Mouse (Mus musculus): ENCODE measurements around the gene Fndc1. TPM values are rescaled to one million over a fixed set of nuclear protein-coding genes. Genes with fewer than 3 reads are reported as not detected.

Fndc1 gene
- polyA plus RNA-seq, 1 experiment from 2014 or later: 7.8 TPM

DNA sequence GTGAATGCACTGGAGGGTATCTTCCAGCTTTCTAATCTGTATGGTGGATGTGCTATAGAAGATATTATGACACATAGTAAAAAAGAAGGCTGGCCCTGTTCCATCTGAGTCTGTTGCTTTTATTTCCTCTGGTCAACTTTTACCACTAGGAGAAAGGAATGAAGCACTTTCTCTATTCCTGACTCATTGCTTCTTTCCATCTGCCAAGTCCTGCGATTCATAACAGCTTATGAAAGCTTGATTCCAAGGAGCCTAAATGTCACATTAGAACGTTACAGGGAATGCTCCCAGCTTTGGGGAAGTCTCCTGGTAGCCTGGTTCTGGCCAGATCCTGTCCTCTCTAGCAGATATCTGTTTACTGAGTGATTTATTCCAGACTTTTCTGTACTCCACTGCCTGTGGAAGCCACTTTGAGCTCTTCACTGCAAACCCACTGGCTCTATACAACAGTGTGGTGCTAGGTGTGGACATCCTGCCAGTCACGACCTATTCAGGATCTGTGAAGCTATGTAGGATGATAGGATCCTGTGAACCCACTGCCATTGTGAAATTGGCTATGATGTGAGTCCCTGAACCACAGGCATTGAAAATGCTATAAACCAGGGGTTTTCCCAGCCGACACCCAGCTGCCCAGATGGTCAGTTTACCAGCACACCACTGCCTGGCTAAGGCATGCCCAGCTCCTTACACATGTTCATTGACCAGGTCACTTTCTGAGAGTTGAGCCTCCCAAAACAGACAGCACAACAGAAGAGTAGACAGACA is 77.9 kb downstream of the Fndc1 start:
- H3K4me3 ChIP-seq (ENCODE audit: low read depth, low read length): no peak overlapping the region
- H3K4me1 ChIP-seq (ENCODE audit: control insufficient read depth, insufficient read depth, low read length): 0 out of 2 replicates have a peak, but pooled peaks cover 3% of the 10 kb centered on the region
- no peaks in the 10 kb centered on the region for H3K27me3 ChIP-seq (ENCODE audit: control insufficient read depth, insufficient read depth, low read depth, low read length)
- no peak overlapping the region for H3K27ac ChIP-seq (ENCODE audit: low read length)
- ATAC-seq: no peak
- no peak overlapping the region for H3K4me2 ChIP-seq (ENCODE audit: low read length)
- H3K9ac ChIP-seq (ENCODE audit: low read depth, low read length): no peak overlapping the region
- H3K9me3 ChIP-seq (replicated peaks; ENCODE audit: control insufficient read depth, low read length, poor library complexity, severe bottlenecking): no peaks in the 10 kb centered on the region
- 84% methylated on average over 4 of the region's 4 CpGs for WGBS
- no peaks in the 10 kb centered on the region for H3K36me3 ChIP-seq (ENCODE audit: control insufficient read depth, insufficient read depth, low read length)

DNA sequence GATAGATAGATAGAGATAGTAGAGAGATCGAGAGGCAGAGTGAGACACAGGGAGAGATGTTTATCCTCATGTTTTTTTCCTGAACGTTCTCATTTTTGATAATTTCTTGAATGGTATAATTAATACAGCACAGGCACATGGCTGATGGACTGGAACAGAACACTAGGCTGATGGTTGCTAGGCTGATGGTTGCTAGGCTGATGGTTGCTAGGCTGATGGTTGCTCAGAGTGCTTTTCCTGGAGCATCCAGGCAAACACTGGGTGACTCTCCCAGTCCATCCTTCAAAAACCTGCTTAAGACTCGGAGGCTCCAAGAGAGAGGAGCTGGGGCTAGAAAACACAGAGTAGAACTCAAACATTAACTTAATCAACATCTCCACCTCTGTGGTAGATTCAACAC is 80.3 kb downstream of the Fndc1 start:
- Histone ChIP-seq H3K27me3 (ENCODE audit: control insufficient read depth, insufficient read depth, low read depth, low read length) (no peaks in the 10 kb centered on the region), H3K36me3 (ENCODE audit: control insufficient read depth, insufficient read depth, low read length) (no peaks in the 10 kb centered on the region), H3K4me1 (ENCODE audit: control insufficient read depth, insufficient read depth, low read length) (0 out of 2 replicates have a peak, but pooled peaks cover 3% of the 10 kb centered on the region), H3K4me3 (ENCODE audit: low read depth, low read length) (no peak overlapping the region), H3K27ac (ENCODE audit: low read length) (peak overlapping the region; percentile 47; the same call in 1 of the 2 replicates), H3K9ac (ENCODE audit: low read depth, low read length) (no peak overlapping the region), H3K9me3 (replicated peaks; ENCODE audit: control insufficient read depth, low read length, poor library complexity, severe bottlenecking) (no peaks in the 10 kb centered on the region), H3K4me2 (ENCODE audit: low read length) (no peak overlapping the region)
- 74% methylated on average over 3 of the region's 3 CpGs for WGBS
- ATAC-seq: peak; percentile 66; the same call in 1 of the 2 replicates

DNA sequence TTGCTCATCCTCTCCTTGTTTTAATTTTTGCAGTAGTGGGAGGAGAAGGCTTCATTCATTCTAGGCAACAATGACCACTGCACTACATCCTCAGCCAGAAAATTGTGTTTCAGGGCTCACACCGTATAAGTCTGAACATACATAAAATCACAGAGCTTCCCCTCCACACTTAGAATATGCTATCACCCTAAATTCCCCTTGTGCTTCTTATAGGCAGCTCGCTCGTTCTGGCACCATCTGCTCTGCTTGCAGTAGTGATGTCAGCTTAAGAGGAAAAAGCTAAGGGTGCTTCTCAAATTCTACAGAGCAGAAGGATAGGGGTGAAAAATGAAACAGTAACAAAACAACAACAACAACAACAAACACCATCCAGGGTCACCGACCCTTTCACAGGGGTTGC is 82.1 kb downstream of the Fndc1 start:
- ATAC-seq: no peak
- H3K4me1 ChIP-seq (ENCODE audit: control insufficient read depth, insufficient read depth, low read length): 0 out of 2 replicates have a peak, but pooled peaks cover 3% of the 10 kb centered on the region
- no peaks in the 10 kb centered on the region for H3K27me3 ChIP-seq (ENCODE audit: control insufficient read depth, insufficient read depth, low read depth, low read length)
- 86% methylated on average over 4 of the region's 4 CpGs for WGBS
- H3K27ac ChIP-seq (ENCODE audit: low read length): no peak overlapping the region
- no peak overlapping the region for H3K4me2 ChIP-seq (ENCODE audit: low read length)
- no peaks in the 10 kb centered on the region for H3K9me3 ChIP-seq (replicated peaks; ENCODE audit: control insufficient read depth, low read length, poor library complexity, severe bottlenecking)
- H3K9ac ChIP-seq (ENCODE audit: low read depth, low read length): no peak overlapping the region
- no peak overlapping the region for H3K4me3 ChIP-seq (ENCODE audit: low read depth, low read length)
- no peaks in the 10 kb centered on the region for H3K36me3 ChIP-seq (ENCODE audit: control insufficient read depth, insufficient read depth, low read length)

GRCm38 (mm10) chr17:7740988-7741387 is 86.1 kb downstream of the Fndc1 start:
- Histone ChIP-seq H3K27ac (ENCODE audit: low read length) (no peak overlapping the region), H3K4me1 (ENCODE audit: control insufficient read depth, insufficient read depth, low read length) (no peaks in the 10 kb centered on the region), H3K36me3 (ENCODE audit: control insufficient read depth, insufficient read depth, low read length) (no peaks in the 10 kb centered on the region), H3K9me3 (replicated peaks; ENCODE audit: control insufficient read depth, low read length, poor library complexity, severe bottlenecking) (no peaks in the 10 kb centered on the region), H3K9ac (ENCODE audit: low read depth, low read length) (no peak overlapping the region), H3K4me3 (ENCODE audit: low read depth, low read length) (no peak overlapping the region), H3K4me2 (ENCODE audit: low read length) (no peak overlapping the region), H3K27me3 (ENCODE audit: control insufficient read depth, insufficient read depth, low read depth, low read length) (no peaks in the 10 kb centered on the region)
- ATAC-seq: no peak
- WGBS: 25% methylated on average over 2 of the region's 2 CpGs

DNA sequence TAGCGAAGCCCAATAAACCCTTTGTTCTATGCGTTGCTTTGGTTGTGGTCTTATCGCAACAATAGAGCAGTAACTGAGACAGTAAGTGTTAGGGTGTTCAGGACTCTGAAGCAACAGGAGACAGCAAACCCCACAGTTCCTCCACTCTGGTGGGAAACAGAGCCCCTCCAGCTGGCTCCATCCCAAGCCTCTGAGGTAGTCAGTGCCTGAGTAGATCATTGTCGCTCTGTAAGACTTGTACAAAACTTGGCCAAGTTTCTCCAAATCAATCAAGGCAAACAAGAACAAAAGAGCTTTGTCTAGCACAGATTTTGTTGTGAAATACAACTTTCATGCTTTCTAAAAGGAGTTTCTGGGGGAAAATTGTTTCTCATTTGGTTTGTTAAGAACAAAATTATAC is 104.1 kb downstream of the Fndc1 start:
- Histone ChIP-seq H3K4me2 (ENCODE audit: low read length) (no peak overlapping the region), H3K36me3 (ENCODE audit: control insufficient read depth, insufficient read depth, low read length) (no peaks in the 10 kb centered on the region), H3K4me3 (ENCODE audit: low read depth, low read length) (no peak overlapping the region), H3K27ac (ENCODE audit: low read length) (no peak overlapping the region), H3K4me1 (ENCODE audit: control insufficient read depth, insufficient read depth, low read length) (no peaks in the 10 kb centered on the region), H3K9me3 (replicated peaks; ENCODE audit: control insufficient read depth, low read length, poor library complexity, severe bottlenecking) (no peaks in the 10 kb centered on the region), H3K27me3 (ENCODE audit: control insufficient read depth, insufficient read depth, low read depth, low read length) (no peaks in the 10 kb centered on the region), H3K9ac (ENCODE audit: low read depth, low read length) (no peak overlapping the region)
- 87% methylated on average over 4 of the region's 4 CpGs for WGBS
- no peak for ATAC-seq

DNA sequence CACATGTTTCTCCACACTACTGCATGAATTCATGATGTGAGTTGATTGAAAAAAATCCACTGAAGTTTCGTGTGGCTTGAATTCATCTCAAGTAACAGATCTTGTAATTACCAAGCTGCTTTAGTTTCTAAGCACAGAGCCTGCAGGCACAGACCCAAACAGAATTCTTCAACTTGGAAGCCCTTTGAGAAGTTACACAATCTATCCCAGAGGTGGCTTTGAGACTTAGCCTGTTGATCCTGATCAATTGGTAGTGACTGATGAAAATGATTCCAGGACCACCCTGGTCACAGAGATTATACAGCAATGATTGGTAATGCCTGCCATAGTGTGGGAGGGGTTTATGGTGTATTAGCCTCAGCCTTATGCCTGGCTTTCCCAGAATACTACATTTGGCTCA is 108.2 kb downstream of the Fndc1 start:
- Histone ChIP-seq H3K4me3 (ENCODE audit: low read depth, low read length) (no peak overlapping the region), H3K9ac (ENCODE audit: low read depth, low read length) (no peak overlapping the region), H3K27ac (ENCODE audit: low read length) (no peak overlapping the region), H3K27me3 (ENCODE audit: control insufficient read depth, insufficient read depth, low read depth, low read length) (no peaks in the 10 kb centered on the region), H3K9me3 (replicated peaks; ENCODE audit: control insufficient read depth, low read length, poor library complexity, severe bottlenecking) (no peaks in the 10 kb centered on the region), H3K4me1 (ENCODE audit: control insufficient read depth, insufficient read depth, low read length) (no peaks in the 10 kb centered on the region), H3K36me3 (ENCODE audit: control insufficient read depth, insufficient read depth, low read length) (no peaks in the 10 kb centered on the region), H3K4me2 (ENCODE audit: low read length) (no peak overlapping the region)
- 73% methylated on average over 1 of the region's 1 CpGs for WGBS
- ATAC-seq: no peak

DNA sequence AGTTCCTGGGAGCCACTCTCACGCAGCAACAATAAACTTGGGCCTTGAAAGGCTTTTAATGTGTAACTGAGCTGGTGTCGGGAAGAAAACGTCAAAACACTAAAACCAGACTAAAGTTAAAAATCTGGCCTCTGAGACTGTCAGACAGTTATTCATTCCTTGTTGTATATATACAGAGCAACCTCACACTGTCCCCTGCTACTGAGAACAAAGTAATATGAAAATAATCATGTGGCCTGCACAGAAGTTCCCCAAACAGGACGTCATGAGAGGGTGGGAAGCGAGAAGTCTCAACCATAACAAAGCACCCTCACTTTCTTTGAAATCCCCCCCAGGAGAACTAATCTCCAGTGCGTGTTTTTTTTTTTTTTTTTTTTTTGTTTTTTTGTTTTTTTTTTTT is 109.2 kb downstream of the Fndc1 start:
- H3K4me3 ChIP-seq (ENCODE audit: low read depth, low read length): no peak overlapping the region
- H3K9ac ChIP-seq (ENCODE audit: low read depth, low read length): no peak overlapping the region
- no peaks in the 10 kb centered on the region for H3K9me3 ChIP-seq (replicated peaks; ENCODE audit: control insufficient read depth, low read length, poor library complexity, severe bottlenecking)
- H3K27ac ChIP-seq (ENCODE audit: low read length): no peak overlapping the region
- H3K4me1 ChIP-seq (ENCODE audit: control insufficient read depth, insufficient read depth, low read length): no peaks in the 10 kb centered on the region
- H3K27me3 ChIP-seq (ENCODE audit: control insufficient read depth, insufficient read depth, low read depth, low read length): no peaks in the 10 kb centered on the region
- H3K4me2 ChIP-seq (ENCODE audit: low read length): no peak overlapping the region
- no peaks in the 10 kb centered on the region for H3K36me3 ChIP-seq (ENCODE audit: control insufficient read depth, insufficient read depth, low read length)
- no peak for ATAC-seq
- WGBS: 85% methylated on average over 6 of the region's 6 CpGs

DNA sequence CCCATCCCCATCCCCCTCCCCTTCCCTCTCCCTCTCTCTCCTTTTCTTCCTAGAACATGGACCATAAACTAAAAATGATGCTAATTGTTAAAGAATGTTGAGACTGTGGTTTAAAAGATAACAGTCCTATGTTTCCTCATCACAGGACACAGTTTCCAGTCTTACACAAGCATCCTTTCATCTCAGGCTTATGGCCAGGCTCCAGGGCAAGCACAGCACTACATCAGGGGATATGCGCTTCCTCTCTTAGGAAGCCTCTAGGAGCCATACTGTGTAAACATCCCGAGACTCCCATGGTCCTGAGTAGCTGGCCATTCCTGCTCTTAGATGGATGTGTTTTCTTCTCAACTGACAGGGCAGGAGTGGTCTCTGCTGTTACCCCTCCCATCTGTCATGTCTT is 114.1 kb downstream of the Fndc1 start:
- 83% methylated on average over 2 of the region's 2 CpGs for WGBS
- no peaks in the 10 kb centered on the region for H3K27me3 ChIP-seq (ENCODE audit: control insufficient read depth, insufficient read depth, low read depth, low read length)
- no peak overlapping the region for H3K27ac ChIP-seq (ENCODE audit: low read length)

DNA sequence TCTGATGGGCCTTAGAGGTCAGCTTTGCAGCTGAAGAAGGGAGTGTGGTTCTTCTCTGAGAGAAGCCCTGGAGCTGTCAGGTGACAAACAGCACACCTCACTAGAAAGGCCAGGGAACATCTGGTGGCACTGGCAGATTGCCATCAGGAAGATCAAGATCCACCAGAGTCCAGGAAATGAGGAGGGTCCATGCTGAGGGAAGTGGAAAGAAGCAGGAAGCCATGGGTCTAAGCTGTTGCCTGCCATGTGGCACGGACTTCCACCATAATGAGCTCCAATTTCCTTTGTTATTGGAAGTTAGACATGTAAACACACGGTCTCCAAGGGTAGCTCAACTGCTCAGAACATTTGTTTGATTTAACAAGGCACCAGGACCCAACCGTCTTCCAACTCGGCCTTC is 120.0 kb downstream of the Fndc1 start:
- Histone ChIP-seq H3K4me1 (ENCODE audit: control insufficient read depth, insufficient read depth, low read length) (no peaks in the 10 kb centered on the region), H3K9ac (ENCODE audit: low read depth, low read length) (no peak overlapping the region), H3K36me3 (ENCODE audit: control insufficient read depth, insufficient read depth, low read length) (no peaks in the 10 kb centered on the region), H3K9me3 (replicated peaks; ENCODE audit: control insufficient read depth, low read length, poor library complexity, severe bottlenecking) (no peaks in the 10 kb centered on the region; the same call in 1 of the 2 replicates), H3K27me3 (ENCODE audit: control insufficient read depth, insufficient read depth, low read depth, low read length) (no peaks in the 10 kb centered on the region), H3K27ac (ENCODE audit: low read length) (no peak overlapping the region), H3K4me3 (ENCODE audit: low read depth, low read length) (no peak overlapping the region), H3K4me2 (ENCODE audit: low read length) (no peak overlapping the region)
- WGBS: 82% methylated on average over 4 of the region's 4 CpGs
- no peak for ATAC-seq

More for the DNA sequence above, 114.1 kb downstream of the Fndc1 start:
- H3K9ac ChIP-seq (ENCODE audit: low read depth, low read length): no peak overlapping the region
- H3K4me2 ChIP-seq (ENCODE audit: low read length): no peak overlapping the region
- H3K4me3 ChIP-seq (ENCODE audit: low read depth, low read length): no peak overlapping the region
- no peaks in the 10 kb centered on the region for H3K9me3 ChIP-seq (replicated peaks; ENCODE audit: control insufficient read depth, low read length, poor library complexity, severe bottlenecking)
- H3K36me3 ChIP-seq (ENCODE audit: control insufficient read depth, insufficient read depth, low read length): no peaks in the 10 kb centered on the region
- ATAC-seq: no peak
- H3K4me1 ChIP-seq (ENCODE audit: control insufficient read depth, insufficient read depth, low read length): no peaks in the 10 kb centered on the region

All from midbrain, embryonic 16.5 days (tissue).